Mouse (Mus musculus) embryonic facial prominence, embryonic 13.5 days (tissue): Measurements from ENCODE around the gene Cd177. TPM values are rescaled to one million over a fixed set of nuclear protein-coding genes. Genes with fewer than 3 reads are reported as not detected.
"Not testable (repeated sequence)": the region's sequence is repeated elsewhere in the genome, so short reads cannot be mapped to it uniquely, and the experiment has no call there.

ENCODE experiments used
- ATAC-seq: fragments of 200-750 bp; cut with Nextera tagmentation; 2 replicates; pipeline ENCODE4 v1.8.0; 2017; ENCODE audit warnings: low read depth; ENCODE audit not compliant: insufficient number of reproducible peaks, insufficient read depth, low FRiP score, low TSS enrichment
- H3K27ac ChIP-seq: fragments of 300-500 bp; sonication (generic); 2 replicates; pipeline ENCODE4 v1.5.1; 2015; ENCODE audit warnings: moderate library complexity, mild to moderate bottlenecking, inconsistent platforms
- H3K27me3 ChIP-seq: fragments of 300-500 bp; sonication (generic); 2 replicates; pipeline ENCODE4 v1.6.1; 2015; ENCODE audit warnings: mild to moderate bottlenecking, inconsistent platforms
- H3K36me3 ChIP-seq: fragments of 300-500 bp; sonication (generic); 2 replicates; pipeline ENCODE4 v1.6.1; 2015; ENCODE audit warnings: mild to moderate bottlenecking, inconsistent platforms
- H3K4me1 ChIP-seq: fragments of 300-500 bp; sonication (generic); 2 replicates; pipeline ENCODE4 v1.6.1; 2015; ENCODE audit warnings: inconsistent platforms
- H3K4me2 ChIP-seq: fragments of 300-500 bp; sonication (generic); 2 replicates; pipeline ENCODE4 v1.6.1; 2015; ENCODE audit warnings: moderate library complexity, mild to moderate bottlenecking, inconsistent platforms
- H3K4me3 ChIP-seq: fragments of 300-500 bp; sonication (generic); 2 replicates; pipeline ENCODE4 v1.5.1; 2015; ENCODE audit warnings: mild to moderate bottlenecking, inconsistent platforms
- H3K9ac ChIP-seq: fragments of 300-500 bp; sonication (generic); 2 replicates; pipeline ENCODE4 v1.6.1; 2015; ENCODE audit warnings: mild to moderate bottlenecking, inconsistent platforms
- H3K9me3 ChIP-seq: fragments of 300-500 bp; sonication (generic); 2 replicates; pipeline ENCODE4 v1.6.1; 2016; ENCODE audit warnings: inconsistent platforms
- WGBS: fragments of 180-500 bp; shearing (Covaris S2); methylation state at CpG from one replicate; pipeline ENCODE4 v1.1.7; 2015; ENCODE audit warnings: mixed read lengths; 5-methylcytosine and 5-hydroxymethylcytosine counted together
- polyA plus RNA-seq: library from polyadenylated mRNA; unstranded; fragments of >200 nt; fragmentation: Nextera tagmentation; extraction: Ambion mirVana; gene quantifications from 2 replicates; pipeline ENCODE4 v1.2.1, GENCODE M21; 2015

Cd177 gene
- polyA plus RNA-seq, 1 experiment from 2014 or later, result 0.35 TPM

- Histone ChIP-seq H3K36me3 (no peaks in the 10 kb centered on the region), H3K27ac (no peak overlapping the region), H3K27me3 (no peaks in the 10 kb centered on the region), H3K4me3 (no peak overlapping the region), H3K9ac (no peak overlapping the region), H3K4me2 (no peak overlapping the region), H3K4me1 (peaks cover 20% of the 10 kb centered on the region; the same call in 1 of the 2 replicates), H3K9me3 (no peaks in the 10 kb centered on the region)
- no peak for ATAC-seq
- 82% methylated on average over 5 of the region's 5 CpGs for WGBS
Observed at GRCm38 (mm10) chr7:24753476-24753875, 6.6 kb downstream of the Cd177 start.

- Histone ChIP-seq H3K4me3 (no peak overlapping the region), H3K9me3 (no peaks in the 10 kb centered on the region), H3K27ac (no peak overlapping the region), H3K4me1 (peaks cover 20% of the 10 kb centered on the region; the same call in 1 of the 2 replicates), H3K36me3 (no peaks in the 10 kb centered on the region), H3K9ac (no peak overlapping the region), H3K4me2 (no peak overlapping the region), H3K27me3 (no peaks in the 10 kb centered on the region)
- WGBS, result 54% methylated on average over 2 of the region's 2 CpGs
- ATAC-seq, result no peak
Observed at GRCm38 (mm10) chr7:24751610-24752009, 8.5 kb downstream of the Cd177 start.

- no peak overlapping the region for H3K4me2 ChIP-seq
- WGBS, result 29% methylated on average over 4 of the region's 4 CpGs
- no peak overlapping the region for H3K9ac ChIP-seq
- no peaks in the 10 kb centered on the region for H3K9me3 ChIP-seq
- H3K27me3 ChIP-seq, result no peaks in the 10 kb centered on the region
- H3K27ac ChIP-seq, result no peak overlapping the region
- peaks cover 20% of the 10 kb centered on the region; the same call in 1 of the 2 replicates for H3K4me1 ChIP-seq
- H3K36me3 ChIP-seq, result no peaks in the 10 kb centered on the region
- H3K4me3 ChIP-seq, result no peak overlapping the region
- ATAC-seq, result no peak
Observed at GRCm38 (mm10) chr7:24750695-24751094, 9.4 kb downstream of the Cd177 start.

GRCm38 (mm10) chr7:24735970-24736670 is 24.0 kb downstream of the Cd177 start:
- H3K9me3 ChIP-seq, result no peaks in the 10 kb centered on the region
- WGBS, result 14% methylated on average over 17 of the region's 17 CpGs
- H3K4me2 ChIP-seq, result peak overlapping the region; percentile 45
- H3K9ac ChIP-seq, result no peak overlapping the region
- H3K4me1 ChIP-seq, result peaks cover 9% of the 10 kb centered on the region; the same call in 1 of the 2 replicates
- peaks cover 8% of the 10 kb centered on the region; the same call in 1 of the 2 replicates for H3K27me3 ChIP-seq
- H3K36me3 ChIP-seq, result no peaks in the 10 kb centered on the region
- peak overlapping the region; percentile 16; the same call in 1 of the 2 replicates for H3K4me3 ChIP-seq
- H3K27ac ChIP-seq, result no peak overlapping the region
- ATAC-seq, result peak; percentile 59; the same call in 1 of the 2 replicates

GRCm38 (mm10) chr7:24726808-24727207 is 33.3 kb downstream of the Cd177 start, which contains the start of gene Gm4763:
Gene Gm4763, minus strand, starts transcription at chr7:24726908.
- not testable (repeated sequence) for H3K4me2 ChIP-seq, H3K9me3 ChIP-seq, H3K27me3 ChIP-seq, H3K4me1 ChIP-seq, H3K9ac ChIP-seq, H3K36me3 ChIP-seq, H3K4me3 ChIP-seq, H3K27ac ChIP-seq, ATAC-seq
- 87% methylated on average over 11 of the region's 11 CpGs for WGBS

- no peak overlapping the region for H3K4me3 ChIP-seq
Observed at GRCm38 (mm10) chr7:24715039-24715438, 45.1 kb downstream of the Cd177 start.

GRCm38 (mm10) chr7:24708832-24709292 is 51.2 kb downstream of the Cd177 start, which contains the start of gene BC049730:
Gene BC049730, plus strand, starts transcription at chr7:24709242.
- Histone ChIP-seq H3K4me1 (no peaks in the 10 kb centered on the region), H3K36me3 (no peaks in the 10 kb centered on the region), H3K4me3 (no peak within 1 kb of the TSS), H3K9ac (no peak within 1 kb of the TSS), H3K9me3 (no peaks in the 10 kb centered on the region), H3K27me3 (no peaks in the 10 kb centered on the region), H3K4me2 (no peak within 1 kb of the TSS), H3K27ac (no peak within 1 kb of the TSS)
- WGBS, result 92% methylated on average over 14 of the region's 14 CpGs
- ATAC-seq, result no peak

More at GRCm38 (mm10) chr7:24715039-24715438, 45.1 kb downstream of the Cd177 start:
- Histone ChIP-seq H3K36me3 (no peaks in the 10 kb centered on the region), H3K4me2 (no peak overlapping the region), H3K9ac (no peak overlapping the region), H3K4me1 (no peaks in the 10 kb centered on the region), H3K27ac (no peak overlapping the region), H3K27me3 (no peaks in the 10 kb centered on the region), H3K9me3 (no peaks in the 10 kb centered on the region)
- WGBS, result 71% methylated on average over 6 of the region's 6 CpGs
- ATAC-seq, result no peak

- H3K27me3 ChIP-seq, ATAC-seq, H3K27ac ChIP-seq, H3K9ac ChIP-seq, H3K4me3 ChIP-seq, H3K9me3 ChIP-seq, H3K4me2 ChIP-seq, H3K36me3 ChIP-seq, H3K4me1 ChIP-seq: not testable (repeated sequence)
- 83% methylated on average over 9 of the region's 9 CpGs for WGBS
Observed at GRCm38 (mm10) chr7:24702841-24703240, 57.3 kb downstream of the Cd177 start.

- H3K27ac ChIP-seq, H3K9me3 ChIP-seq, H3K36me3 ChIP-seq, H3K27me3 ChIP-seq, H3K9ac ChIP-seq, H3K4me1 ChIP-seq, H3K4me3 ChIP-seq, H3K4me2 ChIP-seq, ATAC-seq: not testable (repeated sequence)
- 78% methylated on average over 4 of the region's 4 CpGs for WGBS
Observed at GRCm38 (mm10) chr7:24697891-24698290, 62.2 kb downstream of the Cd177 start.

Other genes with a start within 250 kb of the Cd177 start
- gene AC161166.1, start 247.9 kb downstream of the Cd177 start, polyA plus RNA-seq, result 0.53 and 0.89 TPM in 2 replicates
- gene Irgq, start 229.6 kb downstream of the Cd177 start, polyA plus RNA-seq, result 9.6 and 10.2 TPM in 2 replicates
- 0.42 TPM in 1 of 2 replicates, not detected in the other for gene Pinlyp, start 214.2 kb downstream of the Cd177 start, polyA plus RNA-seq
- 127 and 147 TPM in 2 replicates for gene Xrcc1, start 214.0 kb downstream of the Cd177 start, polyA plus RNA-seq
- gene Ethe1, start 172.8 kb downstream of the Cd177 start, polyA plus RNA-seq, result 24.0 and 26.0 TPM in 2 replicates
- 7.0 and 7.3 TPM in 2 replicates for gene Zfp575, start 172.7 kb downstream of the Cd177 start, polyA plus RNA-seq
- 0.37 and 0.65 TPM in 2 replicates for gene Phldb3, start 149.5 kb downstream of the Cd177 start, polyA plus RNA-seq
- 13.7 and 16.0 TPM in 2 replicates for gene Lypd3, start 123.8 kb downstream of the Cd177 start, polyA plus RNA-seq
- not detected in 2 replicates for gene Tex101, start 83.6 kb downstream of the Cd177 start, polyA plus RNA-seq
- gene BC049730, start 51.1 kb downstream of the Cd177 start, polyA plus RNA-seq, result not detected in 2 replicates
- gene Gm4763, start 33.4 kb downstream of the Cd177 start, polyA plus RNA-seq, result not detected in 2 replicates
- 0.56 and 0.74 TPM in 2 replicates for gene Ceacam10, start 16.9 kb upstream of the Cd177 start, polyA plus RNA-seq
- 19.6 and 35.1 TPM in 2 replicates for gene Gm9844, start 101.9 kb upstream of the Cd177 start, polyA plus RNA-seq
- not detected in 2 replicates for gene Lypd4, start 109.6 kb upstream of the Cd177 start, polyA plus RNA-seq
- gene Dmrtc2, start 109.7 kb upstream of the Cd177 start, polyA plus RNA-seq, result not detected in 2 replicates
- 2,967 and 3,152 TPM in 2 replicates for gene Rps19, start 124.1 kb upstream of the Cd177 start, polyA plus RNA-seq
- 0.41 and 0.89 TPM in 2 replicates for gene Cd79a, start 137.1 kb upstream of the Cd177 start, polyA plus RNA-seq
- gene Arhgef1, start 142.6 kb upstream of the Cd177 start, polyA plus RNA-seq, result 115 and 122 TPM in 2 replicates
- gene Gm4881, start 184.2 kb upstream of the Cd177 start, polyA plus RNA-seq, result not detected in 2 replicates
- 141 and 163 TPM in 2 replicates for gene Rabac1, start 212.4 kb upstream of the Cd177 start, polyA plus RNA-seq
- 2.0 and 2.3 TPM in 2 replicates for gene Atp1a3, start 245.6 kb upstream of the Cd177 start, polyA plus RNA-seq